ENCODE assay signal across 8 mouse cellular contexts in the genomic region with DNA sequence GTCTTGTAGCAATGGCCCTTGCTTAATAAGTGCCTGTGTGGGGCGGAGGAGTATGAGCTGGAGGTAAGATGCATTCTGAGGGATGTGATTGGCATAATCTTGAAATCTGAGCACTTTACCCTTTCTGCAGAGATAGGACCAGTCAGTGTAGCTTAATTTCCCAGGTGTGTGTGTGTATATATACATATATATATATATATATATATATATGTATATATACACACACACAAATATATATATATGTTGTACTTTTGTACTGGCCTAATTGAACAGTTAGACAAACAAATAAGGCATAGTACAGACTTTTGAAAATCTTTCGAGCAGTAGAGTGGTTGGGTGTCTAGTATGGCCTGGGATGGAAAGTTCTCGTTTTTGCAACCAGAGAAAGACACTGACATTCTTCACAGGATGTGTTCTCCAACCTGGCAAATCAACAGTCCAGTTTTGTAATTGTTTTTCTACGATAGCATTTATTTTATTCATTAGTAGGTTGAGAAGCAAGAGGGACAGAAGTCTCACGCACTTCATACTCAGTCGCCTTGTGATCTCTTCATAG. TPM values are rescaled to one million over a fixed set of nuclear protein-coding genes. Genes with fewer than 3 reads are reported as not detected.
DNase-seq lines count a peak whose midpoint lies in the region; ATAC-seq and TF ChIP-seq lines count a peak whose summit lies in the region.

No protein-coding gene starts in this region.

- 60% methylated on average over 6 of the region's 6 CpGs for WGBS in heart, embryonic 12.5 days
- WGBS in forebrain, embryonic 15.5 days: 48% methylated on average over 6 of the region's 6 CpGs
- 52% methylated on average over 6 of the region's 6 CpGs for WGBS in liver, embryonic 14.5 days (ENCODE audit: insufficient replicate concordance)

- peak overlapping the region; percentile 61 for H3K4me3 ChIP-seq in heart, embryonic 12.5 days
- peak overlapping the region; percentile 40 for H3K4me3 ChIP-seq in C2C12 (ENCODE audit: insufficient read depth, poor library complexity, severe bottlenecking)
- H3K4me3 ChIP-seq in forebrain, embryonic 15.5 days: peak overlapping the region; percentile 73
- H3K4me3 ChIP-seq in liver, embryonic 14.5 days (ENCODE audit: insufficient read depth in 1 of 2, low read depth in 2 of 2, low read length in 2 of 2): peak overlapping the region; percentile 42 to 45

- no peak for DNase-seq in heart, postnatal 14 days
- no peak for DNase-seq in liver, embryonic 14.5 days (ENCODE audit: low read depth in 3 of 3, low spot score in 3 of 3)
- no peak for DNase-seq in ovary, postnatal 36 days (ENCODE audit: low spot score)
- no peak for DNase-seq in left cerebral cortex, adult 9 months (ENCODE audit: low spot score in 2 of 2)

- no peak overlapping the region for H3K27ac ChIP-seq in heart, embryonic 12.5 days (ENCODE audit: poor library complexity, severe bottlenecking)
- H3K27ac ChIP-seq in forebrain, embryonic 15.5 days (replicated peaks): peak overlapping the region; percentile 52
- no peak overlapping the region for H3K27ac ChIP-seq in liver, embryonic 14.5 days

- peaks cover 29% of the 10 kb centered on the region for H3K79me2 ChIP-seq in C2C12 (ENCODE audit: control insufficient read depth, insufficient read depth)

- no peaks in the 10 kb centered on the region for H3K36me3 ChIP-seq in heart, embryonic 12.5 days
- peaks cover 24% of the 10 kb centered on the region for H3K36me3 ChIP-seq in C2C12 (ENCODE audit: control insufficient read depth, insufficient read depth)
- H3K36me3 ChIP-seq in forebrain, embryonic 15.5 days: no peaks in the 10 kb centered on the region
- no peaks in the 10 kb centered on the region for H3K36me3 ChIP-seq in liver, embryonic 14.5 days (replicated peaks; ENCODE audit: control insufficient read depth, insufficient read depth, low read depth)

- H3K9me3 ChIP-seq in heart, embryonic 12.5 days (replicated peaks): no peaks in the 10 kb centered on the region
- H3K9me3 ChIP-seq in forebrain, embryonic 15.5 days: no peaks in the 10 kb centered on the region
- H3K9me3 ChIP-seq in liver, embryonic 14.5 days (ENCODE audit: control insufficient read depth, low read length): no peaks in the 10 kb centered on the region

- peak overlapping the region; percentile 84 for H3K9ac ChIP-seq in heart, embryonic 12.5 days
- H3K9ac ChIP-seq in forebrain, embryonic 15.5 days (replicated peaks): peak overlapping the region; percentile 73
- H3K9ac ChIP-seq in liver, embryonic 14.5 days (replicated peaks): no peak overlapping the region

- TF ChIP-seq EP300 in liver, embryonic 14.5 days (IDR thresholded peaks at IDR 0.05; ENCODE audit: low read depth): no peak

- H3K79me3 ChIP-seq in C2C12 (ENCODE audit: low read depth): peaks cover 9% of the 10 kb centered on the region

- no peak overlapping the region for H3ac ChIP-seq in C2C12 (ENCODE audit: control insufficient read depth, insufficient read length, low read depth)

- H3K4me1 ChIP-seq in heart, embryonic 12.5 days (replicated peaks): peaks cover 7% of the 10 kb centered on the region
- peaks cover 18% of the 10 kb centered on the region for H3K4me1 ChIP-seq in forebrain, embryonic 15.5 days
- no peaks in the 10 kb centered on the region for H3K4me1 ChIP-seq in liver, embryonic 14.5 days (replicated peaks; ENCODE audit: control insufficient read depth in 2 of 2, insufficient read depth in 2 of 2, low read length in 1 of 2)

- peak overlapping the region; percentile 100 for H3K4me2 ChIP-seq in heart, embryonic 12.5 days
- peak overlapping the region; percentile 92 for H3K4me2 ChIP-seq in forebrain, embryonic 15.5 days (replicated peaks)
- peak overlapping the region; percentile 67 for H3K4me2 ChIP-seq in liver, embryonic 14.5 days (ENCODE audit: low read depth)

- no peak for TF ChIP-seq CTCF in C2C12 (IDR thresholded peaks at IDR 0.05; ENCODE audit: control insufficient read depth, insufficient read depth, insufficient read length)
- TF ChIP-seq CTCF in liver, embryonic 14.5 days (IDR thresholded peaks at IDR 0.05; ENCODE audit: low read depth): no peak

- ATAC-seq in heart, embryonic 12.5 days (ENCODE audit: insufficient number of reproducible peaks, low FRiP score): peak; percentile 49
- peak; percentile 39 for ATAC-seq in forebrain, embryonic 15.5 days (replicated peaks)
- 0 out of 2 replicates have a peak, but pooled peaks have one; percentile 13 for ATAC-seq in liver, embryonic 14.5 days (ENCODE audit: insufficient read depth)
- no peak for ATAC-seq in CD4-positive, CD25-positive, alpha-beta regulatory T cell, adult 4 months

- intact Hi-C loops in heart, postnatal 14 days (cut with DNase I): no loop called here

- no peaks in the 10 kb centered on the region; the same call in 1 of the 2 replicates for H3K27me3 ChIP-seq in heart, embryonic 12.5 days (replicated peaks)
- no peaks in the 10 kb centered on the region for H3K27me3 ChIP-seq in C2C12 (ENCODE audit: control insufficient read depth, insufficient read depth, insufficient read length)
- H3K27me3 ChIP-seq in forebrain, embryonic 15.5 days: no peaks in the 10 kb centered on the region
- H3K27me3 ChIP-seq in liver, embryonic 14.5 days (ENCODE audit: control insufficient read depth, insufficient read depth, low read length): no peaks in the 10 kb centered on the region; the same call in 1 of the 2 replicates

TF ChIP-seq in C2C12, 6 proteins besides CTCF, POLR2A, EP300 and RAD21:
- TF ChIP-seq FOSL1 (IDR thresholded peaks at IDR 0.05; ENCODE audit: insufficient read depth, low read length, poor library complexity, severe bottlenecking) (no peak), CEBPB (IDR thresholded peaks at IDR 0.05; ENCODE audit: low read depth) (no peak), MYOD1 (IDR thresholded peaks at IDR 0.05; ENCODE audit: control insufficient read depth, insufficient read length, low read depth) (no peak), MYOG (IDR thresholded peaks at IDR 0.05; ENCODE audit: control insufficient read depth, extremely low read depth, insufficient read length) (no peak)
TF ChIP-seq in C2C12: peak in this region for 0.

RNA-seq across cellular contexts. Expression of gene Cfap69, which starts 0.4 kb away (rescaled TPM):
- 1.7 and 1.8 TPM in 2 replicates for polyA plus RNA-seq in heart, embryonic 12.5 days (2016; fragmentation: Nextera tagmentation; extraction: Ambion mirVana)
- 1 to 10 TPM in 1 of 2 experiments, under 1 TPM in 1; 0.80 to 1.7 TPM for total RNA-seq in heart, postnatal 14 days (2021)
- polyA plus RNA-seq in C2C12 (2012; fragmentation: generic; extraction: Trizol): 4.3 TPM
- polyA plus RNA-seq in forebrain, embryonic 15.5 days (2015; fragmentation: Nextera tagmentation; extraction: Ambion mirVana): 6.7 and 8.2 TPM in 2 replicates
- 0.08 and 0.32 TPM in 2 replicates for polyA plus RNA-seq in liver, embryonic 14.5 days (2012; rRNA removed)
- polyA plus RNA-seq in liver, embryonic 14.5 days (2014; fragmentation: Nextera tagmentation; extraction: Ambion mirVana): 0.10 and 0.13 TPM in 2 replicates
- polyA plus RNA-seq in CD4-positive, CD25-positive, alpha-beta regulatory T cell, adult 4 months (2017; shearing (Covaris generic)): not detected

RNA-seq across cellular contexts. Expression of gene Steap2, which starts 29.9 kb away (rescaled TPM):
- 3.6 and 4.1 TPM in 2 replicates for polyA plus RNA-seq in heart, embryonic 12.5 days (2016; fragmentation: Nextera tagmentation; extraction: Ambion mirVana)
- total RNA-seq in heart, postnatal 14 days (2021): 1 to 10 TPM; 1.0 to 1.1 TPM
- polyA plus RNA-seq in C2C12 (2012; fragmentation: generic; extraction: Trizol): 20.7 TPM
- polyA plus RNA-seq in forebrain, embryonic 15.5 days (2015; fragmentation: Nextera tagmentation; extraction: Ambion mirVana): 5.0 and 5.2 TPM in 2 replicates
- 2.8 and 3.0 TPM in 2 replicates for polyA plus RNA-seq in liver, embryonic 14.5 days (2012; rRNA removed)
- polyA plus RNA-seq in liver, embryonic 14.5 days (2014; fragmentation: Nextera tagmentation; extraction: Ambion mirVana): 5.0 and 5.2 TPM in 2 replicates
- polyA plus RNA-seq in CD4-positive, CD25-positive, alpha-beta regulatory T cell, adult 4 months (2017; shearing (Covaris generic)): not detected
